Mouse (Mus musculus) lung, adult 18-20 months (tissue): ENCODE measurements around the gene Il17rd.

Experiments used
- DNase-seq, 2 experiments: peaks; one replicate each; pipeline ENCODE4 v3.0.0; 2022; ENCODE audit warnings: mixed read lengths in 2 of 2

The Il17rd gene

DNA sequence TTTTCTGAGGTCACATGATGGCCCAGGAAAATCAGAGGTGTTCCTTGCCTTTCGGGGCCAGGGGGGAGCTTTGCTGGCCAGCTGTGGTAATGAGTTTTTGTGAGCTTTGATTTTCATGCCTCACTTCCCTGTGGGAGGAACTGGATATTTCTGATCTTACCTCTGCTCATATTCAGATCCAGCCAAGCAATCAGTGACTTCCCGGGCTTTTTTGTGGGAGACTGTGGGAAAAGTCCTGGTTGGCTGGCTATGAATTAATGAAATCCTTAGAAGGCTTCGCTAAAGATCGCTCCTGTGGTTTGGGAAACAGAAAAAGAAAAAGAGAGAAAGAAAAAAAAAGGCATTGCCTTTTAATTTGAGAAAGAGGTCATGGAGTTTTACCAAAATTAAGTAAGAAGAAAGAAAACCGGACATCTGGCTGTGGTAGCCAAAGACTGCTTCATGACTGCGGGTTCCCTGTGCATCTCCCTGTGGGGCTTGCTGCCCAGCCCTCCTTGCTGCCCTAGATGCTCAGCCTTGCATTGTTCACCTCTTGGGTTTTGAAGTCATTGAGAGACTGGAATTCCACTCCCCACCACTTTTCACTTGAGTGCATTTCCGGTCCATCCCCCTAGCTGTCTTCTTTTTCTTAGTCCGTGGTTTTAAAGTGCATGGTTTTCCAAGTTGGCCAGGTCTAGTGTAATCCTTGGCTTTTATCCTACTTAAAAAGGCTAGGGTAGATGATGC lies 9.7 kb downstream of the Il17rd start:
- no peak for DNase-seq

DNA sequence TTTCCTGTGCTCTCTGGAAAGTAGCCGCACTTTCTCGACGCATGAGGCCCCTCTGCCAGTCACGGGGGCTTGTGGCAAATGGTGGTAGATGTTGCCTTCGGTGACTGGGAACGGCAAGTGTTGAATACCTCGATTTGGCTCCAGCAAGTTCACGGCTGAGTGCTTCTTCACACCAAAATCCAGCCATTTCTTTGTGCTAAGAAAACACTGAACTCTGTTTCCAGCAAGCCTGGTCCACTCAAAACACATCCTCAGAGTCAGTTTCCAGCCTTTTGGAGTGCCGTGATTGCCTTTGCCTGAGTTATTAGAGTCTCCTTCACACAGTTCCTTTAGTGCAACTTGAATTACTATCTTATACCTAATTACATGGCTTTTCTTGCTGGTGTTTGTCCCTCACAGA lies 11.3 kb downstream of the Il17rd start:
- DNase-seq: no peak

DNA sequence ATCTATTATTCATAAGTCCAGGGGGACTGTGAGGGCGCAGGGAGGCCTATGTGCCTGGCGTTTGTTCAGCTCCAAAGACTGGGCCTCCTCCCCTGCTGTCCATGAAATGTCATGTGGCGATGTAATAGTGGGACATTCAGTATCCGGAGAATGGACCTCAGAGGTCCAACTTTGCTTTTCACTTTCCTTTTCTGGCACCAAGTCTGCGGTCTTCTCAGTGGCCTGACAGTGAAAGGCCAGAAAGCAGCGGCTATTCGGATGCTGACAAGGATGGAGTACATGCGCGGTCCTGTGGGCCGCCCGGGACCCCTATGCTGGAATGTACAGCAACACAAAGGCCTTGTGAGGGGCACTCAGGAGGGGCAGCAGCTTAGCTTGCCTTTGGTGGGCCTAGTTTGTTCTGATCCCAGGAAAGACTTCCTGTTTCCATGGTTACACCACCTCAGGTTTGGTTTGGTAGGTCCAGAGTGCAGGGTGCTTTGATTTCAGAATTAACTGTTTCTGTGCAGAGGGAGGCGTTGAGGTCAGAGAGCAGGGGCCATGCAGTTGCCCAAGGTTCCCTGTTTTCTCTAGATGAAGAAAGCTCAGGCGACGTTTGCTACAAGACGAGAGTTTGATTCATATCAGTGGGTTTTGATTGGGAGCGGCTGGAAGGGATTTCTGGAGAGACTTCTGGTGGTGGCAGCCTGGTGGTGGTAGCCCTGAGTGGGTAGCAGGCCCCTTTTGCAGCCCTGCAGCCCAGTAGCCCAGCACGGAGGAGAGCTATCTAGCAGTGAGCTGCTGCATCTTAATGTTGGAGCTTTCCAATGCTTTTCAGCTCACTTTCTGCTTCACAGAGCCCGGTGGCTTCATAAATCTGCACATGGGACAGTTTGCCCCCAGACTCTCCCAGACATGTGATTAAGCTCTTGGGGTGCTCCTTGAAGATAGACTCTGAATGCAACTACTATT lies 12.1 kb downstream of the Il17rd start:
- DNase-seq: no peak

DNA sequence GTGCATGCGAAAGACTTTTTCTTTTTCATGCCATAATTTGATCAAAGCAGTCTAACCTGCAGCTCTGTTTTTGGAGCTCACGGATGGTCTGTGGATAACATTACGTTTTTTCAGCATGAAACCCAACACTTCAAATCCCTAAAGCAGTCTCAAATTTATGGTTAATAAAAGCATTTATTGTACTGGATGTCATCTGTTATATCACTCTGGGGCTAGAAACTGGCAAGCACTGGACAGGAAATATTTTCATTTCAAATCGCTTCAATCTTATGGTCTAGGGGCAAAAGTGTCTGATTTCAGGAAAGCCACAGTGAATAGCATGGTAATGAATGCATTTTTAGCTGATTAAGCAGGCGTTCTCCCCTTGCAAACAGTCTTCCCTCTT lies 12.8 kb downstream of the Il17rd start:
- DNase-seq: no peak

DNA sequence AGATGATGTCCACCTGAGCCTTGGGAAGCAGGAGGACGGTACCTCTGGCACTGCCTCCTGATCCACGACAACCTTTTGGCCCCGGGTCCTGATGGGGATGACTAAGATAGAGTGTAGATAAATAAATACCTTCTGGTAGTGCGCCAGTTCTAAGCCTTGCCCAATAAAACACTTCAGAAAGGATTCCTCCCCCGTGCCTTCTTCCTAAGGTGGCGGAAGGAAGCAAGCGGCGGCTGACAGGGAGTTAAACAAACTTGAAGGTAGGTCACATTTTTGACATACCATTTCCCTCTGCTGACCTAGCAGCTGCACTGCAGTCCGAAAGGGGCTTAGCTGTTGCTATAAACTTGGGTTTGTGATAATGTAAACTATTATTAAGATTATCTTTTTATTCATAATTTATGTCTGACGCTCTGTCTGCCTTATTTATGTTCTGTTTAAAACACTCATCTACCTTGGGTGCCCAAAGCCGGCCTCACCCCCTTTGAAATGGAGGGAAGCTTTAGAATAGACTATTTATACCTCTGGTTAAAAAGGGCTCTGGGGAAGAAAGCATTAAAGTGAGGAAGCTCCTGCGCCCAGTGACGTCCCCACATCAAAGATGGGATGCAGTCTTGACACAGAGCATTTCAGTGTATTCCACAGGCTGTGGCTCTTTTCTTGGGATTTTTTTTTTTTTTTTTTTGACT lies 19.9 kb downstream of the Il17rd start:
- DNase-seq: peak in 1 of 2 experiments; percentile 32

DNA sequence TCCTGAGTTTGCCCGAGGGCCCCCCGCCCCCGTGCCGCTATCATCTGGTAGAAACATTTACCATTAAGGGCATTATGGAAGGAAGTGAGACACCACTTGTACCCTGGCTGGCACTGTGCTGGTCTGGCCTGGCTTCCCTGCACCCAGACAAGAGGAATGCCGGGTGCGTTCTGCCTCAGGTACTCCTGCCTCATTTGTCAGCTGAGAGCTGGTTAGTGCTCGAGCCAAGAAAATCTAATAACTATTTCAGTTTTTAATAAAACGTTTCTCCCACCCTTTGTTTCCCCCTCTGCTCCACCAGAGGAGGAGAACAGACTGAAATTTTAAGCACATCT lies 20.4 kb downstream of the Il17rd start:
- DNase-seq: no peak

DNA sequence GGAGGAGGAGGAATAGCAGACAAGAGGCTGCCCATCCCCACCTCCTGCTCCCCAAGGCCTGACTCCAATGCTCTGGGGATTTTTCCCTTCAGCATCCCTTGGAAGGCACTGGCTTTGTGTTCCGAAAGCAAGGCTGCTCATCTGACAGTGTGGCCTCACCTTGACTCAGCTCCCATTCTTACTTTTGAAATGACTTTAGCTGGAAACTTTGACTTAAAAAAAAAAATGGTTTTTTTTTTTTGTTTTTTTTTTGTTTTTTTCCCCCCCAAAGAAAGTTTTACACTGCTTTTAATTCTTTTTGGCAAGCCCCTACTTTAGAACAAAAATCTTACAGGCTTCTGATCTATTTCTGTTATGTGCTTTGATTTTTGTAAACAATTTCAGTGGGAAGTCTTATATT lies 24.6 kb downstream of the Il17rd start:
- no peak for DNase-seq

DNA sequence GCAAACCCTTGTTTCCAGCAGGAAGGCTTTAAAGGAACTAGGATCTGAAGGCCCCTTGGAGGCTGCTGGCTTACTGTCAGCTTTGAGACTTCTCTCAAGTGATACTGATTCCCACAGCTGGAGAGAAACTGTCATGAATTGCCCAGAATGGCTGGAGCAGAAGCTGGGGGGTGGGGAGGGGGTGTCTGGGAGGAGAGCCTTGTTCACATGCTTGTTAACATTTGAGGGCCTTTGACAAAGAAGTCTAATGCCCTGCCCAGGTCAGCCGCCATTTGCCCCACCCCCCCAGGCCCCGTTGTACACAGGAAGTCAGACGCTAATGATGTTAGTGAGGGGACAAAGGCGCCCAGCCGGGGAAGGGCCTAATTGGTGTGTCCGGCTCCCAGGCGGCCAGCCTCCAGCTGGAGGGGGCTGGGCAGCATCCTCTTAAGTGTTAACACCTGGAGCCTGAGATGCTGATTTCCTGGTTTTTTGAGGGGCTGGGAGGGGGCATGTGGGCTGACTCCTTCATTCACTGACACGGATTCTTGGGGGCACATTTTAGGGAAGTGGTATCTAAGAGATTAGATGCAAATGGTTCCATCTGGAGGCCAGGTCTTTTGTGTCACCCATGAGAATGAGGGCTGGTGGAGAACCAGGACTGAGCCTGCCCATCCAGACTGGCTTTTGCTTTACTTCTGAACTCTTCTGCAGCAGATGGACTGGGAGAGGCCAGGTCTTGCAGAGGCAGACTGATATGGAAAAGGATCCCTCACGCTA lies 27.6 kb downstream of the Il17rd start:
- peak; percentile 25 to 37 for DNase-seq

DNA sequence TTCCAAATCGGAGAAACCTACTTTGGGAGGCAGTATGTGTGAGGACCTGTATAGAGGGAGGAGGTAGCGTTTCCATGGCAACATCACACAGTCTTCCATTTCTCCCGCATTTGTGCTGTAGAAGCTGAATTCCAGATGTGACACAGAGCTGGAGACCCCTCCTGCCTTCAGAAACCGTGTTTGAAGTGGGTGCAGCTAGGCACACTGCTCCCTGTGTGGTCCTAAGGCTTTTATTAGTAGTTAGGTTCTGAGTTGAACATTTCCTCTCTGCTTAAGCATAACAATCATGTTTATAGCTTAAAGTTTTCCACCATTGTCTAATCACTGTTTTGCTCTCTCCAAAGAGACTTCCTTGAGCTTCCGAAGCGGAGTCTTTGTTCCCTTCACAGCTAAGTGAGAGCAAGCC lies 29.1 kb downstream of the Il17rd start:
- no peak for DNase-seq

DNA sequence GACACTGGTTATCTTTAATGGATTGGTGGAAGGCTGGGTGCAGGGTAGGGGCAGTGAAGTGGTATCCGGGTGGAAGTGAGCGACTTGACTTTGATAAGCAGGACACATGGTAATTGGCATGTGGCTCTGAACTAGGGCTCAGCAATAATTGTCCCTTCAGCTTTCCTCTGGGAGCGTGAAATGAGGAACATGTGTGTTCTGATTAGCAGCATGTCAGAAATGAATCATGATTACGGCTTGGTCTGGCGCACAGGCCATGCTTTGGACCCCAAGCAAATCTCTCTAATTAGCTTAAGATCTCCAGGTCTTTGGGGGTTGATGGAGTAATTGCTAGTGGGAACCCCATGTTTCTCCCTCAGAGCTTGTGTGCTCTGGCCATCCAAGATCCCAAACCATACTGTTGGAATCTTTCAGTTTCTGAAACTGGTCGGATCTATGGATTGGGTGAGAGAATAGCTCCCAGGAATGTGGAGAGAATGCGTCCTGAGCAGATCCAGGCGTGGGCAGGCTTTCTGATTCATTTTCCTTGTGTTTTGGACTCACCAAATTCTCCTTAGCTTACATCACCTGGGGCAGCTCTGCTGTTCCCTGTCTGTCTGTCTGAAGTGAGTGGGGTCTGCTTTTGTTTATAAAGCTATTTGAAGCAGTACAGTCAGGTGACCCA lies 30.8 kb downstream of the Il17rd start:
- no peak for DNase-seq

DNA sequence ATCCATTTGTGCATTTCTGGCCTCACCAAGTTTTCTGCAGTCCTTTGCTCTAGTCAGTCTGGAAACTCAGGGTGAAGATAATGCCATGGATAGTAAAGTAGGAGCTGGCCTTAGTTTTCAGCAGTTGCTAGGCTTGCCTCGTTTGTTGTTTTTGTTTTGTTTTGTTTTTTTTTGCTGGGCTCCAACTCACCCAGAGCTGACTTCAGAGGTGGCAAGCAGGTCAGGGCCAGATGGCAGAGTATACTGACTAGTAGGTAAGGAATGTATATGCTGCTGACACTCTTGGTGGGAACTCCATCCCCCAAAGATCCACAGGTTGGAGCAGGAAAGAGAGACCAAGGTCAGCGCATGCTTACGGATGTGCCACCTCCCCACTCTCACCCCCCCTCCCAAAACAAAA lies 31.4 kb downstream of the Il17rd start:
- DNase-seq: no peak

DNA sequence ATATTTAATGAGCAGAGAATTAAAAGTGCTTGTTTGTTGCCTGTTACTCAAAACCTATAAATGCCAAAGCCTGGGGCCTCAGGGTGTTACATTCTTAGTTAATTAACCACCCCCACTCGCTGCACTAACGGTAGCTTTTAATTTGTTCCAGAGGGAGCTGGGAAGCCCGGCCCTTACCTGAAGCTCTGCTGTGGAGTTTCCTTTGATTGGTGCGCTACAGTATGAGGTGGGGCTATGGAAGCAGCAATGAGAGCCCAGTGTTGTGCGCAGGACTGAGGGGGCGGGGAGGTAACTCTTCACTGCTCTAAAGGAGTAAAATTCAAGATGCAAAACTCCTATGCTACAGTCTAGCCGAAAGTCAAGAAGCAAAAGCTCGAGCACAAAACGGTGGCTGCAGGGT lies 32.0 kb downstream of the Il17rd start:
- DNase-seq: no peak

DNA sequence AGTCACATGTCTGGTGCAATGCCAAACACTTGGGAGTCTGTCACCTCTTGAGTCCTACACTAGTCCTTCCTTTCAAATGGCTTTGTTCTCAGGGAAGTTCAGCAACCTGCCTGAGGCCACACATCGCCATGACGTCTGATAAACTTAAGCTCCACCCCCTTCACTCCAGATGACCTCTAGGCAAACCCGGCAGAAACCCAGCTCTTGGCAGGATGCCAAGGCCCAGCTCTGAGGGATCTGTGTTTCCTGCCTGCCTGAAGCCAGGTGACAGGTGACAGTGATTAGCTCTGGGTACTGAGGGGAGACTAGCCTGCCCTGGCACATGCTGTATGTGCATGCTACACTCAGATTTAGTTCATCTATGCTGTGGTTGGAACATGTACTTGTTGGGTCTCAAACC lies 33.2 kb downstream of the Il17rd start:
- peak; percentile 53 to 71 for DNase-seq

DNA sequence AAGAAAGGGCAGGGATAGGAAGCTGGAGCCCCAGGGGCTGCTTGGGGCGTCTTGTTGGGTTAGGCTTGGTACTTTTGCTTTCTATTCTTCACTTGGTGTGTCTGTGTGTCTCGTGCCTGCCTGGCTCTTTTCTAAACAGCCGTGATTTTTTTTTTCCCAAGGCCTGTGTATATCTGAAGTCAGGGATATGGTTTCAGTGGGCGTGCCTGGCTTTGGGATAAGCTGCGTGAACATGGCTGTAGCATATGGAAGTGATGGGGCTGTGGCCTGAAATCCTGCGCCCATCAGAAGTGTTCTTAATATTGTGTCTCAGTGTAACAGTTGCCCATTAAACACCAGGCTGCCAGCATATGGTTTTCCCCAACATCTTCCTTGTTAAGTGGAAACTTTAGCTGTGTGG lies 36.3 kb downstream of the Il17rd start:
- DNase-seq: no peak

DNA sequence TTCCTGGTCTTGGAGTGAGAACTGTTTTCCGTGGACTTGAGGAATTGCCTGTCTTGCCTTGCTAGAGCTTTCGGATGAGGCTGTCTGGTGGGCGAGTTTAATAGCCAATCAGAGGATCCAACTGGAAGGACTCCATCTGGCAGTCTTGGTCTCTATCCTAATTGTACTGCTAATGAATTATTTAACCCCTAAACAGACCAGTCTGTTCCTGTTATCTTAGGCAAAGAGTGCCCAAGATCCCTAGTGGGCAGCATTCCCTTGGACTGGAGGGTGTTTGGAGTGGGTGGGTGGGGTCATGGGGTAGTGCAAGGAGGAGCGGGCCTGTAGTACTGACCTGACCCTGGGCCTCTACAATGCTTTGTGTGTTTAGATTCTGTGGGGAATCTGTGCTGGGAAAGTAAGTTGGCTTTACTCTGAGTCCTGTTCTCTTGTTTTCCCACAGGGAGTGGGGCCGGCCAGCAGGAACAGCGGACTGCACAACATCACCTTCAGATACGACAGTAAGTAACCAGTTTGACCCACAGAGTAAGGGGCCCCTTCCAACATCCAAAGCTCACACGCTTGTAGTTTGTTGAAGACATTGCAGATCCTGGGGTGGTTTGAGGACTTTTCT lies 37.3 kb downstream of the Il17rd start:
- no peak for DNase-seq

DNA sequence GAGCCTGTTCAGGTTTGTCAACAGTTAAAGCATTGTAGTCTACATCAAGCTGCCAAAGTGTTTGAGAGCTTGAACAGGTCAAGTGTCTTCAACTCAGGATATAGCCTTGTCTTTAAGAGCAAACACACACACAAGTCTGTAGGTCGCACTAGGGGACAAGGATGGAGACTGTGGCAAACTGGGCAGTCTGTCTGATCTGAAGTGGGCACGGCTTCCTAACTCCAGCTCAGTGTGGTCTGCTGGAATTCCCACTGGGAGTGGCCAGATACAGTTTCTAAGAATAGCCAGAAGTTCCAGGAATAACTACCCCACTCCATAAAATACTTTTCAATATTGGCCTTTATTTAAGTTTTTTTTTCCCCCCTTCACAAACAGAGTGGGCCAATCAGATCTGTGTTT lies 37.8 kb downstream of the Il17rd start:
- no peak for DNase-seq

DNA sequence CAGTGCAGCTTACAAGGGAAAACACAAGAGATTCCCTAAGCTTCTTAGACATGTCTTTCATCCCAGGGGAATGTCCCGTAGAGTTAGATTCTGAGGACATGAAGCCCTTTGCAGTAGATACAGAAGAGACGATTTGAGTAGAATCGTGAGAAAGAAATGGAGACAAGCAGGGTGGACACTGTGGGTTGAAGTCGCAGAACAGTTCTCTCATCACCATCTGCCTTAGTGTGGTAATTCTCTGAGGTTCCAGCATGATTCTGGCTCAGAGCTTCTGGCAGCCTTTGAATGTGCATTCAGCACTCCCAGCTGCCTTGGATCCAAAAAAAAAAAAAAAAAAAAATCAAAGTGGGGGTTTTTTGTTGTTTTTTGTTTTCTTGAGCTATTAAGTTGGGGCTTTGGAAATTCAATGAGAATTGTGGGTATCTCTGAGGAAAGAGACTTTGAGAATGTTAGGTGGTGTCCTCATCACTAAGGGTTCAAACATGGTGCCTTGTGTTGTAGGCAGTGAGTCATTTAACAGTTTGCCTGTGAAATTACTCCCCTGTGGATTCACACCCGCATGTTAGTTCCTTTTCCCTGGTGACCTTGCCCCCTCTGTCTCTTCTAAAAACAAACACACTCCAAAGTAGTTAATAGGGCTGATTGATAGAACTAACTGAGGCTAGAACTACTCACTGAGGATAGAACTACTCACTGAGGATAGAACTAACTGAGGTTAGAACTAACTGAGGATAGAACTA lies 43.0 kb downstream of the Il17rd start:
- DNase-seq: no peak

DNA sequence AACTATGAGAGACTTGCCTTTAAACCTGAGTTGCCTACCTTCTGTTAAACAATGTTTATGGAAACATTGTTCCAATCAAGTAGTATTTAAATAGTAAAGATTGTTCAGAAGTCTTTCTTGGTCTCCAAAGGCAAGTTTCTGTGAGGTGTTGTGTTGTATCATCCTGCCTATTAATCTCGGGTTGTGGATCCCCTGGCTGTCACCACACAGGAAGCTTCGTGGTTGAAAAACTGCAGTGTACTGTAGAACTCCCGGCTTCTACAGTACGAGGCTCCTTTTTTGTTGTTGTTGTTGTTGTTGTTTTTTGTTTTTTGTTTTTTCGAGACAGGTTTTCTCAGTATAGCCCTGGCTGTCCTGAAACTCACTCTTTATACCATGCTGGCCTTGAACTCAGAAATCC lies 46.7 kb downstream of the Il17rd start:
- DNase-seq: no peak

DNA sequence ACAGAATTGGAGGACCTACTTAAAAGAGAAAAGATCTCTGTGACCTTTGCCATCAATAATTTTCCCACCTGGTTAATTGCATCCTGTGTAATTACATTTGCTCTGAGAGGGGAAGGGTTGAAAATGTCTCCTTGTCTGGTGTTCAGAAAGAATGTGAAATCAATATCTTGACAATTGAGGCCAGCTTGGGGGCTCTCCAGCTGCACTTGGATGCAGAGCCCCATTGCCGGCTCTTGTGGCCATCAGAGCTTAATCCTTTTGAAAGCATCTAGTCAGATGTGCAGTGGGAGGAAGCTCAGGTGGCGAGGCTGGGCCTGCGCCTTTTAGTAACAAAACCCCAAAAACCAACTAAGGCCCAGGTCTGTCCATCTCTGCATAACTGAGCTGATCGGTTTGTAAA lies 47.3 kb downstream of the Il17rd start:
- DNase-seq: no peak

DNA sequence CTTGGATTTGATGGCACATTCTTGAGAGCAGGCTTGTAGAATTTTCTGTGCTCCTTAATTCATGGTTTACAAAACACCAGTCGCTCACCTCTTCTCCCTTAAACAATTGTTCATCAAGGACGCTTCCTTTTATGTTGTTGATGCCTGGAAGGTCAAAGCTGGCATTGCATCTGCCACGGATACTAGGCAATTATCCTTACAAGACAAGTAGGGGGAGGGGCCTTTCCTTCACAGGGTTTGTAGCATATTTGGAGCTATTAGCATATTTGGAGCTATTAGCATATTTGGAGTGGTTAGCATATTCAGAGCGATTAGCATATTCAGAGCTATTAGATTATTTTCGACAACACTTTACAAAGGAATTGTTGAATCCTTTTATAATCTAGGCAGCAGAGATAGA lies 55.5 kb downstream of the Il17rd start:
- DNase-seq: no peak

DNA sequence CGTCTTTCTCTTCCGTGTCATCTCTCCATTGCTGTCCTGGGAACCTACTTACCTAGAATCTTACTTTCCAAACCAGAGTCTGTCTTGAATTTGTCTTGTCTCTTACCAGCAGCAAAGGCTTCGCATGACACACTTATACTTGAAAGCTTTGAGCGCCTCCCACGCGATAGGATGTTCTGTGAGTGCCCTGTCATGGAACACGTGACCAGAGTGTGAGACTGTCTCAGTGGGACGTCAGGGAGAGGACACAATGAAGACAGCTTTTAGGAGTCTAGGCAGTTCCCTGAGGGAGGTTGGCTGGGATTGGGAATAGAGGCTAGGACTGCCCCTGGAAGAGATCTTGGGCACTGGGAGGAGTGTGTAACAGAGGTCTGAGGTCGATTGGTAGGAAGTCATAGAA lies 57.4 kb downstream of the Il17rd start:
- no peak for DNase-seq
